Mouse (Mus musculus) heart, postnatal 0 days (tissue): ENCODE data around the gene Dmrt3. TPM values are rescaled to one million over a fixed set of nuclear protein-coding genes. Genes with fewer than 3 reads are reported as not detected.

ENCODE experiments used
- ATAC-seq: fragments of 200-750 bp; cut with Nextera tagmentation; 2 replicates; pipeline ENCODE4 v1.8.0; 2017; ENCODE audit warnings: low read depth, moderate number of reproducible peaks, moderate library complexity; ENCODE audit not compliant: insufficient read depth
- DNase-seq: peaks from one replicate; pipeline ENCODE4 v3.0.0-alpha.2; 2016; ENCODE audit warnings: low spot score
- H3K27ac ChIP-seq: fragments of 300-500 bp; sonication (generic); 2 replicates; pipeline ENCODE4 v1.5.1; 2014; ENCODE audit warnings: low read depth, mild to moderate bottlenecking
- H3K27me3 ChIP-seq: fragments of 300-500 bp; sonication (generic); 2 replicates; pipeline ENCODE4 v1.6.1; 2014; ENCODE audit warnings: low read length, mixed read lengths; ENCODE audit not compliant: control insufficient read depth, insufficient read depth
- H3K36me3 ChIP-seq: fragments of 300-500 bp; sonication (generic); replicated peaks from 2 replicates; pipeline ENCODE4 v1.6.1; 2014; ENCODE audit warnings: low read length, mixed read lengths; ENCODE audit not compliant: control insufficient read depth, insufficient read depth
- H3K4me1 ChIP-seq: fragments of 300-500 bp; sonication (generic); 2 replicates; pipeline ENCODE4 v1.6.1; 2014; ENCODE audit warnings: antibody characterized with exemption; ENCODE audit not compliant: control insufficient read depth, insufficient read depth
- H3K4me2 ChIP-seq: fragments of 300-500 bp; sonication (generic); 2 replicates; pipeline ENCODE4 v1.6.1; 2014; ENCODE audit warnings: low read depth, mild to moderate bottlenecking, low read length, moderate library complexity
- H3K4me3 ChIP-seq: fragments of 300-500 bp; sonication (generic); 2 replicates; pipeline ENCODE4 v1.5.1; 2014; ENCODE audit warnings: low read depth, low read length
- H3K9ac ChIP-seq: fragments of 300-500 bp; sonication (generic); replicated peaks from 2 replicates; pipeline ENCODE4 v1.6.1; 2014; ENCODE audit warnings: low read depth, low read length, mixed read lengths
- H3K9me3 ChIP-seq: fragments of 300-500 bp; sonication (generic); replicated peaks from 2 replicates; pipeline ENCODE4 v1.6.1; 2016; ENCODE audit warnings: low read length; ENCODE audit not compliant: control insufficient read depth
- CTCF ChIP-seq: IDR thresholded peaks from 2 replicates; pipeline ENCODE4 v1.5.1; 2016; ENCODE audit warnings: antibody characterized with exemption, control low read depth, low read depth
- EP300 ChIP-seq: IDR thresholded peaks from 2 replicates; pipeline ENCODE4 v1.6.1; 2016; ENCODE audit warnings: antibody characterized with exemption, low read depth
- WGBS: fragments of 180-500 bp; shearing (Covaris S2); extraction: QIAGEN DNeasy Blood & Tissue Kit; methylation state at CpG from one replicate; pipeline ENCODE4 v1.1.7; 2014; 5-methylcytosine and 5-hydroxymethylcytosine counted together
- polyA plus RNA-seq: library from polyadenylated mRNA; unstranded; fragments of >200 nt; fragmentation: Nextera tagmentation; extraction: Ambion mirVana; gene quantifications from 2 replicates; pipeline ENCODE4 v1.2.1, GENCODE M21; 2015
- total RNA-seq: library from RNA; depleted of rRNA; stranded (reverse); fragments of >200 nt; gene quantifications from 2 replicates; pipeline ENCODE4 v1.2.3, GENCODE M21; 2014; ENCODE audit warnings: low replicate concordance

Dmrt3 gene
- total and polyA plus RNA-seq, 2 experiments from 2014 or later = not detected

DNA sequence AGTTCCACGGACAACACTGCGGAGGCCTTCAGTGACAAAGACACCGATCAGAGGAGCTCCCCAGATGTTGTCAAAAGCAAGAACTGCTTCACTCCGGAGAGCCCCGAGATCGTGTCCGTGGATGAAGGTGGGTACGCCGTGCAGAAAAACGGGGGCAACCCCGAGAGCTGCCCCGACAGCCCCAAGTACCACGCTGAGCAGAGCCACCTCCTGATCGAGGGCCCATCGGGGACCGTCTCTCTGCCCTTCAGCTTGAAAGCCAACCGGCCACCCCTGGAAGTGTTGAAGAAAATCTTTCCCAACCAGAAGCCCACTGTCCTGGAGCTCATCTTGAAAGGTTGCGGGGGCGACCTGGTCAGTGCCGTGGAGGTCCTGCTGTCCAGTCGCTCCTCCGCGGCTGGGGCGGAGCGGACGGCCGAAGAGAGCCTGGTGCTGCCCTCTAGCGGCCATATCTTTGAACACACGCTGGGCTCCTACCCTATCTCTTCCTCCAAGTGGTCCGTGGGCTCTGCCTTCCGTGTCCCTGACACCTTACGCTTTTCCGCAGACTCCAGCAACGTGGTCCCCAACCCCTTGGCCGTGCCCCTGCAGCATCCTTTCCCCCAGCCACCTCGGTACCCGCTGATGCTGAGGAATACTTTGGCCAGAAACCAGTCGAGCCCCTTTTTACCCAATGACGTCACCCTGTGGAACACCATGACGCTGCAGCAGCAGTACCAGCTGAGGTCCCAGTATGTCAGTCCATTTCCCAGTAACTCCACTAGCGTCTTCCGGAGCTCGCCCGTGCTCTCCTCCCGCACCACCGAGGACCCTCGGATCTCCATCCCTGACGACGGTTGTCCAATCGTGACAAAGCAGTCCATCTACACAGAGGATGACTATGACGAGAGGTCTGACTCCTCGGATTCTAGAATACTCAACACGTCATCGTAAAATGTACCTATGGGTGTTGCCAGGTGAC is 12.5 kb downstream of the Dmrt3 start:
- H3K27ac ChIP-seq = no peak overlapping the region
- WGBS = 34% methylated on average over 54 of the region's 54 CpGs
- no peaks in the 10 kb centered on the region for H3K9me3 ChIP-seq
- H3K4me2 ChIP-seq = peak overlapping the region; percentile 47
- ATAC-seq = peak; percentile 67
- TF ChIP-seq CTCF (peak; percentile 66), EP300 (no peak)
- no peak for DNase-seq
- peaks cover 92% of the 10 kb centered on the region for H3K27me3 ChIP-seq
- no peaks in the 10 kb centered on the region for H3K36me3 ChIP-seq
- H3K9ac ChIP-seq = no peak overlapping the region
- no peaks in the 10 kb centered on the region for H3K4me1 ChIP-seq
- H3K4me3 ChIP-seq = peak overlapping the region; percentile 17; the same call in 1 of the 2 replicates

DNA sequence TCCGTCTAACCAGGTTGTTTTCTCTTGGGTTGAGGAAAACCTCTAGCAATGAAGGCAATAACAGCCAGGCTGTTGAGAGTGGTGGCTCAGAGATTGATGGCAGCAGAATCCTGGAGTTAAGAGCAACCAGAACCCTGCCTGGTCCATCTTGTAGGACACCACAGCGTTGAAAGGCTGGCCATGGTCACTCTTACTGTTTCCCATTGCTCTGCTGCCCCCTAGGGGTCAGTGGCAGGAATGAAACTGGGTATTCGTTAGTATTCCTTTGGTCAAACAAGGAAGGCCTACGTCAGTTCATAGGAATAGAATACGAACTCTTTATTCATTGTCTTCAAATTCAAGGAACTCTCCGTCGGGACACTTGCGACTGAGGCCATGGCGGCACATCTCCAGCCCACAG is 18.4 kb downstream of the Dmrt3 start:
- no peak overlapping the region for H3K9ac ChIP-seq
- H3K9me3 ChIP-seq = no peaks in the 10 kb centered on the region
- ATAC-seq = peak; percentile 57

DNA sequence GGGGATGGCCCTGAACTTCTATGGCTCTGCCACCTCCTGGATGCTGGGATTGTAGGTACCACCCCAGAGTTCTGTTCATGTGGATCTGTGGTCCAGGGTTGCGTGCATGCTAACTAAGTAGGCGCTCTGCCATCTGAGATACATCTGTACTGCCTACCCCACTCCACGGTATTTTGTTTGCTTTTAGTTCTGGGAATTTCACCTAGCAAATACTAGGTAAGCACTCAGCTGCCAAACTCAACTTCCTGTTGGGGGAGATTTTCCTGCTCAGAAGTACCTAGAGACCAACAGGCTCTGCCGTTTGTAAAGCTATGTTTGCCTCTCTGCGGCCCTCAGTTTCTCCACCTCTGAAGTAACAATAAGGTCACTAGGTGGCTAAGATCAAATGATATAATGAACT is 25.0 kb downstream of the Dmrt3 start:
- Histone ChIP-seq H3K27me3 (0 out of 2 replicates have a peak, but pooled peaks cover 6% of the 10 kb centered on the region), H3K4me3 (no peak overlapping the region), H3K36me3 (no peaks in the 10 kb centered on the region), H3K27ac (no peak overlapping the region), H3K4me2 (no peak overlapping the region), H3K9me3 (no peaks in the 10 kb centered on the region), H3K4me1 (no peaks in the 10 kb centered on the region), H3K9ac (no peak overlapping the region)
- TF ChIP-seq CTCF (no peak), EP300 (no peak)
- ATAC-seq (no peak), DNase-seq (no peak)
- 83% methylated on average over 5 of the region's 5 CpGs for WGBS

More for the DNA sequence above, 18.4 kb downstream of the Dmrt3 start:
- peak; percentile 89 for TF ChIP-seq CTCF
- no peak for TF ChIP-seq EP300
- WGBS = 12% methylated on average over 9 of the region's 9 CpGs
- peaks cover 47% of the 10 kb centered on the region for H3K27me3 ChIP-seq
- peak; percentile 61 for DNase-seq
- H3K4me2 ChIP-seq = no peak overlapping the region
- H3K36me3 ChIP-seq = no peaks in the 10 kb centered on the region
- no peak overlapping the region for H3K4me3 ChIP-seq
- no peaks in the 10 kb centered on the region for H3K4me1 ChIP-seq
- no peak overlapping the region for H3K27ac ChIP-seq

DNA sequence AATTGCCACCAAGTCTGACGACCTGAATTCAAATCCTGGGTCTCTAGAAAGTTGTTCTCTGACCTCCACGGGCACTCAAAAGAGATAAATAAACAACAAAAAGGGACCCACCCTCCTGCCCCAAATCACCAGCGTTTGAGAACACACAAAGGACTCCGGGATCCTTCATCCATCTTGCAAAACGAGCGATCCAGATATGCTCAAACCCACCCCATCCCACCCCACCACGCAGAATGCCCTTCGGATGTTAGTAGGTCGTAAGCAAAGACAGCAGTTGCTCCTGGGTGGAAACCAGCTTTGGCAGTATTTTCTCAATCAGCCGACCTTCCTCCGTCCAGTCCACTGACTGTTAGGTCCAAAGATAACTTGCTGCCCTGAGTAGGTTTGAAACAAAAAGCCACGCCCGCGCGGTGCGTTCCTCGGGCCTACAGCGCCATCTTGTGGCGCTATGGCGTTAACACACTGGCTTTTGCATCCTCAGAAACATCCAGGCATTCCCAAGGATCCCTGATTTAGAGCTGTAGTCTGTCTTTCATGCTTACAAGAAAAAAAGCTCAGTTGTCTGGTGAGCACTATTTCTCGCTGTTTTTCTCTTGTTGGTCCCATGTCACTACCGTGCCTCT is 25.6 kb downstream of the Dmrt3 start:
- no peak for TF ChIP-seq EP300
- peak; percentile 96 for TF ChIP-seq CTCF
- H3K27ac ChIP-seq = no peak overlapping the region
- ATAC-seq = peak; percentile 66

DNA sequence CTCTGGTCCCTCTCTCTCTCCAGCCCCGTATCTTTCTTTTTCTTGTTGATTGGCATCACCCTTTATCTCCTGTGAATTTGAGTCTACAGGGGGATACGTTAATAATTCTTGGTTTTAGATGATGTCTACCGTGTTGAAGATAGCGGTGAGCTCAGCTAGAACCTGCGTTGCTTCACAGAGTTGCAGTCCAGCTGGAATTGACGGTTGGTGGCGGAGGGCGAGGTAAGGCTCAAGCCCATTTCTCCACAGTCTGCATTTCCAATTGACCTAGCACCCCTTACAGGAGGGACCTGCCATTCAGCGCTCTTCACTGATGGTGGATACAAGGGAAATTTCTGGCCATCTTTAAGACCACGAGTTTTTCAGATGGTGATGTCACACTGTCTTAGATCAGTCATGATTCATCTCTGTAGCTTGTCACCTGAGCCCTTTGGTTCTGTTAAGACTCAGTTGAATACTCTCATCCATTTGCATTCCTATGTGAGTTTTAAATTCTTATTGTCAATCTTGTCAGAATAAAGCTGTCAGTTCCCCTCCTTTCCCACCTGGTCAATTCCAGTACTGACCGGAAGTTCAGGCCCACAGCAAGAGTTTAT is 28.8 kb downstream of the Dmrt3 start:
- H3K4me3 ChIP-seq = no peak overlapping the region
- H3K36me3 ChIP-seq = no peaks in the 10 kb centered on the region
- no peak for TF ChIP-seq EP300
- no peak for TF ChIP-seq CTCF
- H3K27me3 ChIP-seq = 0 out of 2 replicates have a peak, but pooled peaks cover 6% of the 10 kb centered on the region
- 69% methylated on average over 11 of the region's 11 CpGs for WGBS
- no peak overlapping the region for H3K9ac ChIP-seq
- no peaks in the 10 kb centered on the region for H3K9me3 ChIP-seq
- ATAC-seq = no peak
- no peak overlapping the region for H3K27ac ChIP-seq
- DNase-seq = no peak
- H3K4me1 ChIP-seq = no peaks in the 10 kb centered on the region
- no peak overlapping the region for H3K4me2 ChIP-seq

More for the DNA sequence above, 25.6 kb downstream of the Dmrt3 start:
- DNase-seq = peak; percentile 52
- peak overlapping the region; percentile 19; the same call in 1 of the 2 replicates for H3K4me3 ChIP-seq
- no peaks in the 10 kb centered on the region for H3K36me3 ChIP-seq
- H3K4me2 ChIP-seq = peak overlapping the region; percentile 53
- 14% methylated on average over 22 of the region's 22 CpGs for WGBS
- no peaks in the 10 kb centered on the region for H3K9me3 ChIP-seq
- no peak overlapping the region for H3K9ac ChIP-seq
- no peaks in the 10 kb centered on the region for H3K4me1 ChIP-seq
- 0 out of 2 replicates have a peak, but pooled peaks cover 6% of the 10 kb centered on the region for H3K27me3 ChIP-seq
